Mouse (Mus musculus): ENCODE measurements around the gene Gm20489. TPM values are rescaled to one million over a fixed set of nuclear protein-coding genes. Genes with fewer than 3 reads are reported as not detected.

The Gm20489 gene
- not detected in 2 replicates for polyA plus RNA-seq (2015; fragmentation: Nextera tagmentation; extraction: Ambion mirVana)

DNA sequence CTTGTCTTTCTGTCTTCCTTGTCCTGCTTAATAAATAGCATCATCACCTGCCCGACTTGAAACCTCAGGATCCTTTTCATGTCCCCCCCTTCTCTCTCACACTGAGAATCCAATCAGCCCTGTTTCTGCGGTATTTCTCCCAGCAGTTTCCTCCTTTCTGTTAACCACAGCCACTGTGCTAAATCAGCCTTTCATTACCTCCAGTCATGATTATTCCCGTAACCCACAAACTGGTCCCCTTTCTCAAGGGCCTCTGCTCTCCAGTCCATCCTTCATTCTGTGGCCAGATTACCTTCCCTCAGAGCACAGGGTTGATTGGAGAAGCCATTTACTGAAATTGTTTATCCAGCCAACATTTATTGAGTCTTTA, at the start of gene Gm20489:
Gene Gm20489 (minus strand): TSS at position 269 of the 370 bp plus-strand sequence.
- H3K27ac ChIP-seq, result no peak within 1 kb of the TSS
- H3K36me3 ChIP-seq, result no peaks in the 10 kb centered on the region
- H3K4me3 ChIP-seq (replicated peaks), result no peak within 1 kb of the TSS

DNA sequence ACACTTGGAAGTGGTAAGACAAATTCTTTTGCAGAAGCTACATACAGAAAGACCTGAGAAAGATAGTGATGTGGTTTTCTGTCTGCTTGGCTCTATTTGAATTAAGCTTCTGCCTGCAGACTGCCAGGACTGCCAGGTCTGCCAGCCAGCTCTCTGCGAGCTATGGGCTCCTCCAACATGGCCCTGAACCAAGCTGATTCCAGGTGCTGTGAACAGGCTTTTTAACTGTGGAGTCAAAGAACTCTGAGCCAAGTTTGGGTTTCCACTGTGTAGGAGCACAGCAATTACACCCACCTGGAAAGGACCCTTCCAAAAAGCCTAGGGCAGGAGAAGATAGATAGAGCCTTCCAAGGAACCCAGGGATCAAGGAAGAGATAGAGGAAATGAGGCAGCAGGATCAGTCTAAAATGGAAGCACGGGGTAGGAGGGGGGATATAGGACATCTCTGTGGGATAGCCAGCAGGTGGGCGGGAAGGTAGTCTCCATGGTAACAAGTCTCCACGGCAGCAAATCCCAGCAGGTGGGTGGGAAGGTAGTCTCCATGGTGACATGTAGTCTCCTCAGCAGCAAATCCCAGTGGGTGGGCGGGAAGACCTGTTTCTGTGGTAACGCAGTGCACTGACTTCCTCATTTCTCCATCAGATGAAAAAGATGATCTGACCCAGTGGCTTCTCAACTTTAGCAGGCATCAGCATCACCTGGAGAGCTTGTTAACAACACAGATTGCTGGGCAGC, 45.0 kb upstream of the Gm20489 start:
- 47% methylated on average over 6 of the region's 6 CpGs for WGBS
- Histone ChIP-seq H3K9ac (no peak overlapping the region), H3K27ac (no peak overlapping the region), H3K4me2 (replicated peaks) (no peak overlapping the region), H3K36me3 (no peaks in the 10 kb centered on the region), H3K4me1 (replicated peaks) (no peaks in the 10 kb centered on the region), H3K4me3 (replicated peaks) (no peak overlapping the region), H3K9me3 (no peaks in the 10 kb centered on the region), H3K27me3 (replicated peaks) (0 out of 2 replicates have a peak, but pooled peaks cover 2% of the 10 kb centered on the region)
- no peak for ATAC-seq

More for the DNA sequence above, at the start of gene Gm20489:
- no peak within 1 kb of the TSS for H3K9ac ChIP-seq
- no peaks in the 10 kb centered on the region for H3K4me1 ChIP-seq (replicated peaks)
- 56% methylated on average over 3 of the region's 3 CpGs for WGBS
- 0 out of 2 replicates have a peak, but pooled peaks cover 2% of the 10 kb centered on the region for H3K27me3 ChIP-seq (replicated peaks)
- no peaks in the 10 kb centered on the region for H3K9me3 ChIP-seq
- no peak for ATAC-seq
- no peak within 1 kb of the TSS for H3K4me2 ChIP-seq (replicated peaks)

DNA sequence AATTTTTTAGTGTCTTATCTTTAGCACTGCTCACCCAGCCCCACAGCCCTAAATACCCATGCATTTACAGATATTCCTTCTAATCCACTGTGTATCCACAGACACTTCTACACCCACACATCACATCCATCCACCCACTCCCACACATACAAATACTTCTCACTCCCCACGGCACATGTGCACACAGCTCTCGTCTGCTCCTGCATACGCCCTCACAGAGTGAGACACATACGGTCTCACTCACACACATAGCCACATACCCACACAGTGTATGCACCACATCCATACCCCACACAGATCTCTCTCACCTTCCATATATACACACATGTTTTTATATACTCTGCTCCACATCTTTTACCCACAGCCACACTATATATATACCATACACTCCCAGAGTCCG, 40.5 kb upstream of the Gm20489 start:
- 87% methylated on average over 5 of the region's 5 CpGs for WGBS
- no peak overlapping the region for H3K4me2 ChIP-seq (replicated peaks)
- H3K27ac ChIP-seq, result no peak overlapping the region
- H3K9ac ChIP-seq, result no peak overlapping the region
- no peak overlapping the region for H3K4me3 ChIP-seq (replicated peaks)
- H3K36me3 ChIP-seq, result no peaks in the 10 kb centered on the region
- H3K4me1 ChIP-seq (replicated peaks), result no peaks in the 10 kb centered on the region
- no peaks in the 10 kb centered on the region for H3K9me3 ChIP-seq
- no peak for ATAC-seq
- H3K27me3 ChIP-seq (replicated peaks), result 0 out of 2 replicates have a peak, but pooled peaks cover 2% of the 10 kb centered on the region

DNA sequence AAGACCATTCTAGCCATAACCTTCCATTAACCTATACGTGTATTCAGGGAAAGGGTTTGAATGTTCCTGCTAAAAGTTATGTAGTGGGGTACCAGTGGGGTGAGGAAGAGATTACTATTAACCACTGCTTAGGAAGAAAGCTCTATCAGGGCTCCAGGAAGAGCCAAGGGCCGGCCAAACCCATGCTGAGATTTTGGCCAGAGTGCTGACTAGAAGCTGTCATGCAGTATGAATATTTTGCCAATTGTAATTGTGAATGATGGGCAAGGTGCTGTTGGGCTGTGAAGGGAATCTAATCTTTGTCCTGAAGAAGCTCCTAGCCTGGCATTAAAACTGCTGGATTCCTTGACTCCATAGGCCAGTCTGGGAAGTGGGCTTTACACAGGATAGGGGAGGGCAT, 35.8 kb upstream of the Gm20489 start:
- H3K4me3 ChIP-seq (replicated peaks), result no peak overlapping the region
- WGBS, result 64% methylated on average over 2 of the region's 2 CpGs
- H3K36me3 ChIP-seq, result no peaks in the 10 kb centered on the region
- no peaks in the 10 kb centered on the region for H3K9me3 ChIP-seq
- no peak overlapping the region for H3K4me2 ChIP-seq (replicated peaks)
- no peak overlapping the region for H3K9ac ChIP-seq
- no peaks in the 10 kb centered on the region; the same call in 1 of the 2 replicates for H3K27me3 ChIP-seq (replicated peaks)
- no peak overlapping the region for H3K27ac ChIP-seq
- ATAC-seq, result no peak
- H3K4me1 ChIP-seq (replicated peaks), result no peaks in the 10 kb centered on the region

DNA sequence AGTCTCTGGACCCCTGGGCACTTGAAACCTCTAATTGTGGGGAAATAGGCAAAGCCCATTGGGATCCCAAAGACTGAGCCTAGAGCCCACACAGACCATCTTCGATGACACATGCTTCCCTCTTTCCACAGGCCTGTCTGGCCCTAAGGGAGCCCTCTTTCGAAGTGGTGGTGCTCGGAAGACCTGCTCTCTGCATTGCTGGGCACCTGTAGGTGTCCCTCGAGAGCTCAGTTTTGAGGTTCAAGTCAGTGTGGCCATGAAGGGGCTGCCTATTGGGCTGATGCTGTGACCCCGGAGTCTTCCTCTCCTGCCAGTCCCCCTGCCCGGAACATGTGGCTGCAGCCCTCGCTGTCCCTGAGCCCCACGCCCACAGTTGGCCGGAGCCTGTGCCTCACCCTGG, 32.8 kb upstream of the Gm20489 start:
- no peaks in the 10 kb centered on the region for H3K36me3 ChIP-seq
- 80% methylated on average over 9 of the region's 9 CpGs for WGBS

DNA sequence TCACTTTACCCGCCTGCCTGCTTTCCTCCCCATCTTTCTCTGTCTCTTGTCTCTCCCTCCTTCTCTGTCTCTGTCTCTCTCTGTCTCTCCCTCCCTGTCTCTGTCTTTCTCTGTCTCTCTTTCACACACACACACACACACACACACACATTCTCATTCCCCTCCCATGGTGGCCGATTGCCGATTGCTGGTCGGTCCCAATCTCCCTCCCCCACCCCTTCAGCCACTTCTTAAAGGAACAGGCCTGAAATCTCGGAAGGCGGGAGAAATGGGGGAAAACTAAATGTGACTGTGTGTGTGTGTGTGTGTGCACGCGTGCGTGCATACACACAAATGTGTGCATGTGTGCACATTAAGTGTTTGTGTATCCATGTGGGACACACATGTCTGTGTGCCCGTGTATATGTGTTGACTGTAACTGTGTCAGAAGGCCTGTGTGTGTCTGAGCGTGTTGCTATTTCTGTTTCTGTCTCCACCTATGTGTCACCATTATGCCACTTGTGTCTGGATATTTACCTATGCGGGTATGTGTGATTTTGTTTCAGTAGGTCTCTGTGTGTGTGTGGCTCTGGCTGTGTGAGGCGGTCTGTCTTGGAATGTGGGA, 31.7 kb upstream of the Gm20489 start:
- H3K9ac ChIP-seq, result 0 out of 2 replicates have a peak overlapping the region, but pooled peaks have one; percentile 26
- H3K9me3 ChIP-seq, result no peaks in the 10 kb centered on the region
- no peak for ATAC-seq
- H3K36me3 ChIP-seq, result no peaks in the 10 kb centered on the region
- peak overlapping the region; percentile 58 for H3K4me2 ChIP-seq (replicated peaks)
- H3K27ac ChIP-seq, result no peak overlapping the region
- no peaks in the 10 kb centered on the region for H3K4me1 ChIP-seq (replicated peaks)
- WGBS, result 36% methylated on average over 13 of the region's 13 CpGs
- H3K27me3 ChIP-seq (replicated peaks), result no peaks in the 10 kb centered on the region; the same call in 1 of the 2 replicates
- H3K4me3 ChIP-seq (replicated peaks), result peak overlapping the region; percentile 34

More for the DNA sequence above, 32.8 kb upstream of the Gm20489 start:
- ATAC-seq, result no peak
- no peak overlapping the region for H3K9ac ChIP-seq
- H3K9me3 ChIP-seq, result no peaks in the 10 kb centered on the region
- H3K27ac ChIP-seq, result no peak overlapping the region
- H3K4me1 ChIP-seq (replicated peaks), result no peaks in the 10 kb centered on the region
- H3K4me3 ChIP-seq (replicated peaks), result no peak overlapping the region
- H3K4me2 ChIP-seq (replicated peaks), result no peak overlapping the region
- H3K27me3 ChIP-seq (replicated peaks), result no peaks in the 10 kb centered on the region; the same call in 1 of the 2 replicates

DNA sequence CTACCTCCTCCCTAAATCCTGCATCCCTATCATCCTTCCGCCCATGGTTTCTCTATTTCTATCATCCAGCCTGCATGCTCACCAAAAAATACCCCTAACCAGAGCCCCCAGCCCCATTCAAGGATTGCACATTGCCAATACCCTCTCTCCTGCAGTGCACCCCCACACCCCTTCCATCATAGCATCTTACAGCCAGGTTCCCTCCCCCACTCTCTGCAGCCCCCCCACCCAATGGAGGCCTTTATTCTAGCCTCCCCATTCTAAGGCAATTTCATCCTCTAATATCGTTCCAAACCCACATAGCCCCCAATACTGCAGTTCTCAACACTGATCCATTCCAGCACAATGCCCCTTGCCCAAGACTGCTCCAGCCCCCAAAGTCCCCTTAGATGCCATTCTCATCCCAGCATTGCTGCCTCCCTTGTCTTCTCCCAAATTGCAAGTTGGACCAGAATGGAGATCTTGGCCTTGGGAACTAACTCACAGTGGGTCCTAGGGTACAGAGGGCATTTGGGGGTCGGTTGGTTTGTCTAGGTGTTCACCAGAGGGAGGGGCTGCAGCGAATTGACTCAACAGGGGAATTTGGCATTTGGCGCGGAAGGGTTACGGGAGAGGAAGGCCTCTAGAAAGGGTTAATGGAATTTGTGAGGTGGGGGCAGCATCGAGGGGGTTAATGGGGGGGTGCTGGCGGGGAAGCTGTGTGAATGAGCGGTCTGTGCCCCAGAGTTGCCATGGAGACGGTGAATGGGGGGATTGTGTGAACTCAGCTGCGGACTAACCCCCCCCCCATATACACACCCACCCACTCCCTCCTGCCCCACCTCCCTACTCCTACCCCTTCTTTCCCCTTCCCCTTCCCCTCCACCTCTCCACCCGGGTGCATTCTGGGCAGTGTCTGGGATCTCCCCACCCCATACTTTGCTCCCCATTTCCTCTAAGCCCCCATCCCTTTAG, 30.9 kb upstream of the Gm20489 start:
- no peak overlapping the region for H3K9ac ChIP-seq
- H3K27me3 ChIP-seq (replicated peaks), result no peaks in the 10 kb centered on the region; the same call in 1 of the 2 replicates
- H3K4me2 ChIP-seq (replicated peaks), result peak overlapping the region; percentile 58
- no peaks in the 10 kb centered on the region for H3K4me1 ChIP-seq (replicated peaks)
- ATAC-seq, result peak; percentile 31; the same call in 1 of the 2 replicates
- H3K4me3 ChIP-seq (replicated peaks), result peak overlapping the region; percentile 34
- no peaks in the 10 kb centered on the region for H3K36me3 ChIP-seq
- 34% methylated on average over 13 of the region's 13 CpGs for WGBS
- H3K27ac ChIP-seq, result no peak overlapping the region
- H3K9me3 ChIP-seq, result no peaks in the 10 kb centered on the region

DNA sequence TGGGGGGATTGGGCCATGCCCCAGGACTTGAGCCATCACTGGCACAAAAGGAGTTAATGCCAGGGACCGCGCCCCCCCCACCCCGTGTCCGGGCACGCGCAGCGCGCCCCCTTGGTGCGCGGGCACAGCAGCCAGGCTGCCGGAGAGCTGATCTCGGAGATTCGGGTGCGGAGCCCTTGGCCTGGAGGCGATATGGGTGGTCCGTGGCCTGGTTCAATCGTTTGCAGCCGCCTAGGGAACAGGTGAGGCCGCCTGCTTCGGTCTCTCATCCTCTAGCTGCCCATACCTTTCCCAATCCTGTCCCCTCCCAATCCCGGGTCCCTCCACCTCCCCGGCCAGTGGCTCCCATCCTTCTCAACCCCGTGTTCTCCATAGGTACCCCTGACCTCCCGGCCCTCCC, 30.2 kb upstream of the Gm20489 start, which contains the start of gene Nlgn3:
Gene Nlgn3 (plus strand): TSS at position 114 of the 400 bp plus-strand sequence.
- Histone ChIP-seq H3K4me3 (replicated peaks) (peak within 1 kb of the TSS; percentile 34), H3K4me1 (replicated peaks) (no peaks in the 10 kb centered on the region), H3K27ac (no peak within 1 kb of the TSS), H3K9me3 (no peaks in the 10 kb centered on the region), H3K9ac (no peak within 1 kb of the TSS), H3K27me3 (replicated peaks) (no peaks in the 10 kb centered on the region; the same call in 1 of the 2 replicates), H3K36me3 (no peaks in the 10 kb centered on the region), H3K4me2 (replicated peaks) (peak within 1 kb of the TSS; percentile 58)
- 23% methylated on average over 12 of the region's 24 CpGs for WGBS
- ATAC-seq, result peak; percentile 26; the same call in 1 of the 2 replicates

DNA sequence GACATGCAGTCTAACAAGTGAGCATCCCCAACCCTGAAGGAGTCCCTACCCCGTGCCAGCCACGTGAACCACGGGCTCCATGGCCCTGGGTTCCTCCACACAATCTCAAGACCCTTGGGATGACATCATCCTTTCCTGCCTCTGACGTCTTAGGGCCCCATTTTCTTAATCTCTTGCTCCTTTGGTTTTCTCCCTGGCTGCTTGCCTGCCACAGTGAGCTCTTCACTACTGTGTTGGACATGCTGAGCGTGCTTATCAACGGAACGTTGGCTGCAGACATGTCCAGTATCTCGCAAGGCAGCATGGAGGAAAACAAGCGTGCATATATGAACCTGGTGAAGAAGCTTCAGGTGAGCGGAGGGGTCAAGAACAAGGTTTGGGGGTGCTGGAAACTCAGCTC, 21.3 kb upstream of the Gm20489 start:
- no peak for ATAC-seq
- peaks cover 2% of the 10 kb centered on the region; the same call in 1 of the 2 replicates for H3K36me3 ChIP-seq
- WGBS, result 87% methylated on average over 10 of the region's 10 CpGs

DNA sequence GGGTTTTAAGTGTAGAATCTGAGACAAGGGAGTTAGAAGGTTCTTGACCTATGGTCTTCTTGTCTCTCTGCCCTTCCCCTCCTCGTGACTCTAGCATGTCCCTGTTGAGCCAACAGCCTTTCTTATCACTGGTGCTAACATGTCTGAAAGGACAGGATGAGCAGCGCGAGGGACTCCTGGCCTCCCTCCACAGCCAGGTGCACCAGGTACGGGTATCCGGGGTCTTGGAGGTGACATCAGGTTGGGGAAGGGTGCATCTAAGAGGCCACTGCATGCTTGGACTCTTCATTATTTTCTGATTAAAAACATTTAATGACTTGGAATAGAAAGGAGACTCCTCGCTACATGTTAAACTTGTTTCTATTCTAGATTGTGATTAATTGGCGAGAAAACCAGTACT, 20.2 kb upstream of the Gm20489 start:
- Histone ChIP-seq H3K27me3 (replicated peaks) (0 out of 2 replicates have a peak, but pooled peaks cover 3% of the 10 kb centered on the region), H3K4me2 (replicated peaks) (no peak overlapping the region), H3K4me1 (replicated peaks) (no peaks in the 10 kb centered on the region), H3K36me3 (peaks cover 2% of the 10 kb centered on the region; the same call in 1 of the 2 replicates), H3K4me3 (replicated peaks) (no peak overlapping the region), H3K9ac (no peak overlapping the region), H3K9me3 (no peaks in the 10 kb centered on the region), H3K27ac (no peak overlapping the region)
- ATAC-seq, result no peak
- WGBS, result 88% methylated on average over 7 of the region's 7 CpGs

More for the DNA sequence above, 21.3 kb upstream of the Gm20489 start:
- no peak overlapping the region for H3K4me3 ChIP-seq (replicated peaks)
- H3K27ac ChIP-seq, result no peak overlapping the region
- H3K9ac ChIP-seq, result no peak overlapping the region
- H3K4me1 ChIP-seq (replicated peaks), result no peaks in the 10 kb centered on the region
- 0 out of 2 replicates have a peak, but pooled peaks cover 3% of the 10 kb centered on the region for H3K27me3 ChIP-seq (replicated peaks)
- no peaks in the 10 kb centered on the region for H3K9me3 ChIP-seq
- no peak overlapping the region for H3K4me2 ChIP-seq (replicated peaks)

DNA sequence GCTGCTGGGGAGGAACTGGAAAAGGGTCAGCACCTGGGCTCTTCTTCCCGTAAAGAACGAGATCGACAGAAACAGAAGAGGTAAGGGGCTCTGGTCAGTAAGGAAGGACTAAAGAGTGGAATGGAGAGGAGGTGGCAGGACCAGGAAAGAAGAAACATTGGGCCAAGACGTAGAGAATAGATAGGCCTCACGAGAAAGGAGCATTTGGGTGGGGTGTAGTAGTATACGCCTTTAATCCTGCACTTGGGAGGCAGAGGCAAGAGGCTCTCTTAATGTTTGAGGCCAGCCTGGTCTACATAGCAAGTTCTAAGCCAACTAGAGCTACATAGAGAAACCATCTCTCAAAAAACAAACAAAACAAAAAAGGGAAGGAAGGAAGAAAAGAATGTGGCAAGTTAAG, 19.6 kb upstream of the Gm20489 start:
- Histone ChIP-seq H3K36me3 (peaks cover 2% of the 10 kb centered on the region; the same call in 1 of the 2 replicates), H3K4me1 (replicated peaks) (no peaks in the 10 kb centered on the region), H3K4me3 (replicated peaks) (no peak overlapping the region), H3K9me3 (no peaks in the 10 kb centered on the region), H3K4me2 (replicated peaks) (no peak overlapping the region), H3K9ac (no peak overlapping the region), H3K27me3 (replicated peaks) (0 out of 2 replicates have a peak, but pooled peaks cover 3% of the 10 kb centered on the region), H3K27ac (no peak overlapping the region)
- 93% methylated on average over 6 of the region's 6 CpGs for WGBS
- ATAC-seq, result no peak
